Mouse (Mus musculus): Measurements from ENCODE around the gene Suclg2.

DNA sequence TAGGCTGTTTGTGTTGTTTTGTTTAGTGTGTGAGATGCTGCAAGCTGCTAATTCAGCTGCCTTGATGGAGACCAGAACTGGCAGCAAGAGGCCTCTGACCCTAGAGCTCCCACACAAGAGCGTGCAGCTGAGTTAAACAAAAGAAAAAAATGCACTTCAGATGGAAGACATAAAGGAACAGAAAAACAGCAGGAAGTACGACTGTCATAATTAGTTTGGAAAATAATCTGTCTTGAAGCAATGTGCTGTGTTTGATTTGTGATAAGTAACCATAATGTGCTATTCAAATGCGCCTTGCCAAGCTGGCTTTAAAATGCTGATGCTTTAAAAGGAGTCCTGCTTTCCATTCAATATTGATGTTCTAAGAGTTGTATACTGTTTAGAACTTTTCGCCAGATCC lies 144.2 kb downstream of the Suclg2 start:
- TF ChIP-seq EP300 (IDR thresholded peaks at IDR 0.05; ENCODE audit: low read depth) (no peak), CTCF (IDR thresholded peaks at IDR 0.05; ENCODE audit: low read depth) (no peak)

All from heart, postnatal 0 days (tissue).